Mouse (Mus musculus): ENCODE results near the gene Akap8l. TPM values are rescaled to one million over a fixed set of nuclear protein-coding genes. Genes with fewer than 3 reads are reported as not detected.

Gene Akap8l
- total and polyA plus RNA-seq, 3 experiments: 50.3 to 55.1 (median 51.2) TPM

GRCm38 (mm10) chr17:32317032-32317431 is 33.4 kb downstream of the Akap8l start:
- no peak overlapping the region for H3K9ac ChIP-seq (ENCODE audit: low read depth, low read length)
- no peak for DNase-seq
- H3K36me3 ChIP-seq (ENCODE audit: control insufficient read depth, insufficient read depth, low read length): peaks cover 3% of the 10 kb centered on the region; the same call in 1 of the 2 replicates
- no peaks in the 10 kb centered on the region for H3K27me3 ChIP-seq (ENCODE audit: control insufficient read depth, insufficient read depth, low read length)
- intact Hi-C loops (cut with DNase I): no loop called here
- H3K4me3 ChIP-seq: no peak overlapping the region
- no peak overlapping the region for H3K27ac ChIP-seq
- H3K4me1 ChIP-seq (ENCODE audit: control insufficient read depth, insufficient read depth, low read length): peaks cover 9% of the 10 kb centered on the region
- 0 out of 2 replicates have a peak, but pooled peaks cover 1% of the 10 kb centered on the region for H3K79me2 ChIP-seq (replicated peaks; ENCODE audit: control insufficient read depth, insufficient read depth, low read length)
- no peak for TF ChIP-seq POLR2A (IDR thresholded peaks at IDR 0.05; ENCODE audit: insufficient read depth, low read depth, low read length)
- TF ChIP-seq CTCF (IDR thresholded peaks at IDR 0.05): no peak
- TF ChIP-seq EP300 (IDR thresholded peaks at IDR 0.05; ENCODE audit: insufficient read depth, low read depth, low read length): no peak
- WGBS: 88% methylated on average over 8 of the region's 8 CpGs

GRCm38 (mm10) chr17:32315560-32315959 is 34.8 kb downstream of the Akap8l start:
- peaks cover 4% of the 10 kb centered on the region for H3K36me3 ChIP-seq (ENCODE audit: control insufficient read depth, insufficient read depth, low read length)
- H3K4me3 ChIP-seq: no peak overlapping the region
- TF ChIP-seq CTCF (IDR thresholded peaks at IDR 0.05): no peak
- no peak for TF ChIP-seq EP300 (IDR thresholded peaks at IDR 0.05; ENCODE audit: insufficient read depth, low read depth, low read length)
- no peak for TF ChIP-seq POLR2A (IDR thresholded peaks at IDR 0.05; ENCODE audit: insufficient read depth, low read depth, low read length)
- H3K27ac ChIP-seq: no peak overlapping the region
- 83% methylated on average over 5 of the region's 5 CpGs for WGBS
- no peaks in the 10 kb centered on the region for H3K27me3 ChIP-seq (ENCODE audit: control insufficient read depth, insufficient read depth, low read length)
- 0 out of 2 replicates have a peak, but pooled peaks cover 1% of the 10 kb centered on the region for H3K79me2 ChIP-seq (replicated peaks; ENCODE audit: control insufficient read depth, insufficient read depth, low read length)
- no peak overlapping the region for H3K9ac ChIP-seq (ENCODE audit: low read depth, low read length)
- no peak for DNase-seq
- intact Hi-C loops (cut with DNase I): no loop called here
- peaks cover 6% of the 10 kb centered on the region for H3K4me1 ChIP-seq (ENCODE audit: control insufficient read depth, insufficient read depth, low read length)

DNA sequence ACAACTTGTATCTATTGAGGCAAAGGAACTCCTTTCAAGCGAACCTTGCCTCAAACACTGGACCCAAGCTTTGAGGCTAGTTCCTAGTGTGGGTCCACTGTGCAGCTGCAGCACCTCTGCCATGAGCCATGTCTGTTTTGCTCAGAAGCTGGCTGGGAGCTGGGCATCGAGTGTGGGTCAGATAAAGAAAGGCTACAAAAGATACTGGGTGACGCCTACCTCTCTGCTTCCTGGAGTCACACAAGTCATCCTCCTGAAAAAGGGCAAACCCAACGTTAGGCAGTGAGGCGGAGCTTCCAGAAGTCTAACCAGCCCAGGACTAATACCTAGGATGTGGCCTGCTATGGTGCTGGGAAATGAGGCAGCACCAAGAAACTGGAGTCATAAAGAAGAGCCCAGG is 36.5 kb downstream of the Akap8l start:
- no peaks in the 10 kb centered on the region for H3K27me3 ChIP-seq (ENCODE audit: control insufficient read depth, insufficient read depth, low read length)
- no peak overlapping the region for H3K27ac ChIP-seq
- peaks cover 3% of the 10 kb centered on the region for H3K36me3 ChIP-seq (ENCODE audit: control insufficient read depth, insufficient read depth, low read length)
- no peak for DNase-seq
- H3K4me1 ChIP-seq (ENCODE audit: control insufficient read depth, insufficient read depth, low read length): peaks cover 3% of the 10 kb centered on the region
- TF ChIP-seq CTCF (IDR thresholded peaks at IDR 0.05): no peak
- intact Hi-C loops (cut with DNase I): no loop called here
- H3K4me3 ChIP-seq: no peak overlapping the region
- 55% methylated on average over 5 of the region's 5 CpGs for WGBS
- no peak overlapping the region for H3K9ac ChIP-seq (ENCODE audit: low read depth, low read length)
- 0 out of 2 replicates have a peak, but pooled peaks cover 1% of the 10 kb centered on the region for H3K79me2 ChIP-seq (replicated peaks; ENCODE audit: control insufficient read depth, insufficient read depth, low read length)

DNA sequence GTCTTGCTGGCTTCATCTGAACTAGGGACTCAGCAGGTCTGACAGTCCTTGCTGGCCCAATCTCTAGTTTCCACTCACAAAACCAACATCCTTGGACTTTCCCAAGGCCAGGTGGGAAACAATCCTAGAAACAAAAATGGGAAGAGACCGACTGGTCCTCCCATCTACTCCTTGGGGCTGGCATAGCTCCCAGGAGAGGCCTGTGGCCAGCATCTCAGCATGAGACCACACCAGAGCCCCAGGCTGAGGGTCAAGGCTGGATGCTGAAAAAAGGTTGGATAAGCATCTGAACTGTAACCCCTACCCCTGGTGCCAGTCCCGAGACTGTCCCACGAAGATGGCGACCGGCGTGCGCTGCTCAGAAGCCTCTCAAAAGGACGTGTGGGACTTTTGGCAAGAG is 37.6 kb downstream of the Akap8l start:
- no peak for TF ChIP-seq POLR2A (IDR thresholded peaks at IDR 0.05; ENCODE audit: insufficient read depth, low read depth, low read length)
- TF ChIP-seq CTCF (IDR thresholded peaks at IDR 0.05): no peak
- no peak for TF ChIP-seq EP300 (IDR thresholded peaks at IDR 0.05; ENCODE audit: insufficient read depth, low read depth, low read length)
- Histone ChIP-seq H3K27ac (no peak overlapping the region), H3K4me3 (no peak overlapping the region), H3K36me3 (ENCODE audit: control insufficient read depth, insufficient read depth, low read length) (peaks cover 6% of the 10 kb centered on the region), H3K27me3 (ENCODE audit: control insufficient read depth, insufficient read depth, low read length) (no peaks in the 10 kb centered on the region), H3K79me2 (replicated peaks; ENCODE audit: control insufficient read depth, insufficient read depth, low read length) (0 out of 2 replicates have a peak, but pooled peaks cover 1% of the 10 kb centered on the region), H3K9ac (ENCODE audit: low read depth, low read length) (no peak overlapping the region), H3K4me1 (ENCODE audit: control insufficient read depth, insufficient read depth, low read length) (no peaks in the 10 kb centered on the region)
- intact Hi-C loops (cut with DNase I): no loop called here
- no peak for DNase-seq
- 87% methylated on average over 8 of the region's 8 CpGs for WGBS

DNA sequence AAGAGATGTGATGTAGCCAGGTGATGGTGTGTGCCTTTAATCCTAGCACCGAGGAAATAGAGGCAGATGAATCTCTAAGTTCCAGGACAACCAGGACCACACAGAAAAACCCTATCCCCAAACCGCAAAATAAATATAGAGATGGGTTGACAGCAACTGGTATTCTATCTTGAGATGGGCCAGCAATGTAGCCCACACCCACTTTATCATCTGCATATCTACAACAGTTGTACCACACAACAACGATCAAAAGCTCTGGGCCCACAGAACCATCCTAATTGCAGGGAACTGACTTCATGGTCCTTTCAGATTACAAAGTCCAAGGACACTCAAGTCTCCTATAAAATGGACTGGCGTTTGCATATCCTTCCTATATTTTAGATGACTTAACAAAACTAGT is 42.4 kb downstream of the Akap8l start:
- no peak for TF ChIP-seq CTCF (IDR thresholded peaks at IDR 0.05)
- no peak for TF ChIP-seq EP300 (IDR thresholded peaks at IDR 0.05; ENCODE audit: insufficient read depth, low read depth, low read length)
- no peak for TF ChIP-seq POLR2A (IDR thresholded peaks at IDR 0.05; ENCODE audit: insufficient read depth, low read depth, low read length)
- intact Hi-C loops (cut with DNase I): no loop called here
- H3K27ac ChIP-seq: no peak overlapping the region
- WGBS: 86% methylated on average over 4 of the region's 4 CpGs
- no peak for DNase-seq
- no peak overlapping the region for H3K4me3 ChIP-seq
- H3K79me2 ChIP-seq (replicated peaks; ENCODE audit: control insufficient read depth, insufficient read depth, low read length): no peaks in the 10 kb centered on the region
- H3K4me1 ChIP-seq (ENCODE audit: control insufficient read depth, insufficient read depth, low read length): no peaks in the 10 kb centered on the region
- H3K27me3 ChIP-seq (ENCODE audit: control insufficient read depth, insufficient read depth, low read length): no peaks in the 10 kb centered on the region
- H3K9ac ChIP-seq (ENCODE audit: low read depth, low read length): no peak overlapping the region
- peaks cover 13% of the 10 kb centered on the region for H3K36me3 ChIP-seq (ENCODE audit: control insufficient read depth, insufficient read depth, low read length)

GRCm38 (mm10) chr17:32298125-32298524 is 52.3 kb downstream of the Akap8l start:
- 91% methylated on average over 1 of the region's 1 CpGs for WGBS
- Histone ChIP-seq H3K27ac (no peak overlapping the region), H3K79me2 (replicated peaks; ENCODE audit: control insufficient read depth, insufficient read depth, low read length) (no peaks in the 10 kb centered on the region)

More at GRCm38 (mm10) chr17:32298125-32298524, 52.3 kb downstream of the Akap8l start:
- H3K27me3 ChIP-seq (ENCODE audit: control insufficient read depth, insufficient read depth, low read length): no peaks in the 10 kb centered on the region
- intact Hi-C loops (cut with DNase I): no loop called here
- H3K4me1 ChIP-seq (ENCODE audit: control insufficient read depth, insufficient read depth, low read length): no peaks in the 10 kb centered on the region
- no peaks in the 10 kb centered on the region for H3K36me3 ChIP-seq (ENCODE audit: control insufficient read depth, insufficient read depth, low read length)
- no peak for TF ChIP-seq EP300 (IDR thresholded peaks at IDR 0.05; ENCODE audit: insufficient read depth, low read depth, low read length)
- 0 out of 2 replicates have a peak, but pooled peaks have one; percentile 7 for TF ChIP-seq CTCF (IDR thresholded peaks at IDR 0.05)
- TF ChIP-seq POLR2A (IDR thresholded peaks at IDR 0.05; ENCODE audit: insufficient read depth, low read depth, low read length): no peak
- no peak overlapping the region for H3K4me3 ChIP-seq
- no peak overlapping the region for H3K9ac ChIP-seq (ENCODE audit: low read depth, low read length)
- DNase-seq: no peak

Measured in heart, adult 2 months (tissue).